Mouse (Mus musculus) MEL (cell line): ENCODE measurements at regions not wholly inside any gene's neighbourhood (a gene's known extent, or its start where the extent isn't known, plus 50 kb on each side); places are given as distances from the start of the nearest gene placed in this dataset.

Experiments
- DNase-seq: peaks from one replicate; pipeline ENCODE4 v3.0.0; 2011; ENCODE audit warnings: low read depth, low spot score
- H3K27ac ChIP-seq: 2 replicates; pipeline ENCODE4 v1.5.1; 2012; ENCODE audit warnings: low read depth, mild to moderate bottlenecking, control low read depth, low read length, moderate library complexity; ENCODE audit not compliant: control insufficient read depth
- H3K27me3 ChIP-seq, 2 experiments: fragments of 150-350 bp in 1 of 2; sonication (generic) in 1 of 2; 2 replicates each; pipeline ENCODE4 v1.6.1; 2012; ENCODE audit warnings: low read length in 2 of 2, mild to moderate bottlenecking in 2 of 2, improper control_type of control experiment in 1 of 2, moderate library complexity in 1 of 2; ENCODE audit not compliant: insufficient read depth in 2 of 2, control insufficient read depth in 1 of 2
- H3K36me3 ChIP-seq, 2 experiments: 2 replicates each; pipeline ENCODE4 v1.6.1; 2012 to 2014; ENCODE audit warnings: low read length in 2 of 2, improper control_type of control experiment in 1 of 2, inconsistent platforms in 1 of 2, mild to moderate bottlenecking in 1 of 2; ENCODE audit not compliant: insufficient read depth in 2 of 2, control insufficient read depth in 1 of 2
- H3K4me1 ChIP-seq, 2 experiments: fragments of 150-350 bp in 1 of 2; sonication (generic) in 1 of 2; 2 replicates each; pipeline ENCODE4 v1.6.1; 2012; ENCODE audit warnings: low read length in 2 of 2, improper control_type of control experiment in 1 of 2, mild to moderate bottlenecking in 1 of 2; ENCODE audit not compliant: insufficient read depth in 2 of 2, control insufficient read depth in 1 of 2
- H3K4me3 ChIP-seq, 2 experiments: fragments of 150-350 bp in 1 of 2; sonication (generic) in 1 of 2; 2 replicates each; pipeline ENCODE4 v1.5.1; 2012; ENCODE audit warnings: low read depth in 2 of 2, low read length in 2 of 2, mild to moderate bottlenecking in 2 of 2, moderate library complexity in 2 of 2, control low read depth in 1 of 2, improper control_type of control experiment in 1 of 2; ENCODE audit not compliant: control insufficient read depth in 1 of 2, insufficient read depth in 1 of 2
- H3K79me2 ChIP-seq: 2 replicates; pipeline ENCODE4 v1.6.1; 2012; ENCODE audit warnings: mild to moderate bottlenecking, low read length, moderate library complexity; ENCODE audit not compliant: control insufficient read depth, poor library complexity, insufficient read depth
- H3K9ac ChIP-seq: 2 replicates; pipeline ENCODE4 v1.6.1; 2012; ENCODE audit warnings: low read depth, mild to moderate bottlenecking, control low read depth, low read length, moderate library complexity; ENCODE audit not compliant: control insufficient read depth, poor library complexity, severe bottlenecking
- H3K9me3 ChIP-seq: fragments of 150-350 bp; sonication (generic); replicated peaks from 2 replicates; pipeline ENCODE4 v1.6.1; 2012; ENCODE audit warnings: mild to moderate bottlenecking, low read length, improper control_type of control experiment, moderate library complexity; ENCODE audit not compliant: insufficient read depth
- CHD2 ChIP-seq: IDR thresholded peaks from 2 replicates; pipeline ENCODE4 v1.6.1; 2011; ENCODE audit warnings: low read length, improper control_type of control experiment
- EP300 ChIP-seq, 2 experiments: IDR thresholded peaks; 2 replicates each; pipeline ENCODE4 v1.6.1; 2011; ENCODE audit warnings: improper control_type of control experiment in 2 of 2, low read length in 2 of 2, low read depth in 1 of 2, mild to moderate bottlenecking in 1 of 2
- ETS1 ChIP-seq: IDR thresholded peaks from 2 replicates; pipeline ENCODE4 v1.6.1; 2012; ENCODE audit warnings: low read depth, mild to moderate bottlenecking, inconsistent platforms, low read length, improper control_type of control experiment, moderate library complexity
- GABPA ChIP-seq: IDR thresholded peaks from 2 replicates; pipeline ENCODE4 v1.6.1; 2012; ENCODE audit warnings: low read depth, mild to moderate bottlenecking, inconsistent platforms, low read length, improper control_type of control experiment, moderate library complexity
- JUND ChIP-seq: IDR thresholded peaks from 2 replicates; pipeline ENCODE4 v1.6.1; 2011; ENCODE audit warnings: low read depth, mild to moderate bottlenecking, improper control_type of control experiment, low read length
- KAT2A ChIP-seq: conservative IDR thresholded peaks from 2 replicates; pipeline ENCODE4 v1.6.1; 2012; ENCODE audit warnings: low read depth, low read length, improper control_type of control experiment, inconsistent platforms
- MAFK ChIP-seq: IDR thresholded peaks from 2 replicates; pipeline ENCODE4 v1.6.1; 2011; ENCODE audit warnings: low read depth, mild to moderate bottlenecking, low read length, improper control_type of control experiment, borderline replicate concordance
- MAX ChIP-seq: IDR thresholded peaks from 2 replicates; pipeline ENCODE4 v1.6.1; 2011; ENCODE audit warnings: low read length, improper control_type of control experiment
- NELFE ChIP-seq: IDR thresholded peaks from 2 replicates; pipeline ENCODE4 v1.6.1; 2011; ENCODE audit warnings: low read depth, low read length, improper control_type of control experiment
- NRF1 ChIP-seq: IDR thresholded peaks from 2 replicates; pipeline ENCODE4 v1.6.1; 2014; ENCODE audit warnings: low read depth, mild to moderate bottlenecking, inconsistent platforms, low read length, improper control_type of control experiment, moderate library complexity; ENCODE audit not compliant: poor library complexity, insufficient read depth, severe bottlenecking
- POLR2AphosphoS2 ChIP-seq: IDR thresholded peaks from 2 replicates; pipeline ENCODE4 v1.6.1; 2011; ENCODE audit warnings: low read length, improper control_type of control experiment
- POLR2AphosphoS5 ChIP-seq: IDR thresholded peaks from 2 replicates; pipeline ENCODE4 v1.6.1; 2012; ENCODE audit warnings: low read depth, borderline replicate concordance, mild to moderate bottlenecking, inconsistent platforms, low read length, moderate library complexity, mixed read lengths
- RAD21 ChIP-seq: IDR thresholded peaks from 2 replicates; pipeline ENCODE4 v1.6.1; 2011; ENCODE audit warnings: mild to moderate bottlenecking, low read depth, low read length, improper control_type of control experiment
- SIN3A ChIP-seq: IDR thresholded peaks from 2 replicates; pipeline ENCODE4 v1.6.1; 2012; ENCODE audit warnings: low read length, improper control_type of control experiment, inconsistent platforms
- SMC3 ChIP-seq: IDR thresholded peaks from 2 replicates; pipeline ENCODE4 v1.6.1; 2011; ENCODE audit warnings: low read depth, low read length, improper control_type of control experiment
- TAL1 ChIP-seq: IDR thresholded peaks from 2 replicates; pipeline ENCODE4 v1.6.1; 2012; ENCODE audit warnings: mild to moderate bottlenecking, inconsistent platforms, low read length, moderate library complexity, mixed read lengths
- TBP ChIP-seq: IDR thresholded peaks from 2 replicates; pipeline ENCODE4 v1.8.0; 2011; ENCODE audit warnings: low read depth, low read length, improper control_type of control experiment
- UBTF ChIP-seq: IDR thresholded peaks from 2 replicates; pipeline ENCODE4 v1.6.1; 2012; ENCODE audit warnings: low read depth, mild to moderate bottlenecking, inconsistent platforms, low read length, improper control_type of control experiment, moderate library complexity, borderline replicate concordance; ENCODE audit not compliant: insufficient read depth
- USF1 ChIP-seq: IDR thresholded peaks from 2 replicates; pipeline ENCODE4 v1.6.1; 2014; ENCODE audit warnings: low read depth, mild to moderate bottlenecking, inconsistent platforms, low read length, improper control_type of control experiment, moderate library complexity
- ZMIZ1 ChIP-seq: IDR thresholded peaks from 2 replicates; pipeline ENCODE4 v1.6.1; 2012; ENCODE audit warnings: low read depth, mild to moderate bottlenecking, inconsistent platforms, low read length, improper control_type of control experiment, moderate library complexity
- ZNF384 ChIP-seq: IDR thresholded peaks from 2 replicates; pipeline ENCODE4 v1.6.1; 2012; ENCODE audit warnings: low read depth, mild to moderate bottlenecking, inconsistent platforms, low read length, improper control_type of control experiment

DNA sequence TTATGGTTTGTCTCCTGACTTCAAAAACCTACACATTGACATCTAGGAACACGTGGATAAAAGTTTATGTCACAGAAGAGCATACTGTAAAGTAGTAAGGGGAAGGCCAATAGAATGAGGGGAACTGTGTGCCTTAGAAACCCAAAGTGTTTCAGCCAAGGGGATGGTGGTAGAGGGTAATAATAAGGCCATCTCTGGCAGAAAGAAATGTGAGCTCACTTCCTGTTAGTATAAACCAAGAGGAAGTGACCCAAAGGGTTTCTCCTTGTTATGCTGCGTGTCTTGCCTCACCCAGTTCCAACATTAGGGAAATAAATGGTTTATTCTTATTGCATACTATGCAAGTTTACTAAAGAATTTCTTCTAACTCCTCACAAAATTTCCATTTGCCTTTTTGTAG is 2982.4 kb upstream of the Lrrc6 start:
- TF ChIP-seq UBTF (no peak), TBP (no peak), POLR2AphosphoS5 (no peak), CHD2 (no peak), RAD21 (no peak), ETS1 (no peak), GABPA (no peak), USF1 (no peak), NELFE (no peak), SMC3 (no peak), SIN3A (no peak), MAFK (no peak), KAT2A (no peak), TAL1 (no peak), ZNF384 (no peak), POLR2AphosphoS2 (no peak), ZMIZ1 (no peak), EP300 (IDR thresholded peaks at IDR 0.05; ENCODE audit: low read depth in 1 of 2, low read length in 2 of 2) (no peak)
- no peak for DNase-seq
- H3K27ac ChIP-seq: no peak overlapping the region

DNA sequence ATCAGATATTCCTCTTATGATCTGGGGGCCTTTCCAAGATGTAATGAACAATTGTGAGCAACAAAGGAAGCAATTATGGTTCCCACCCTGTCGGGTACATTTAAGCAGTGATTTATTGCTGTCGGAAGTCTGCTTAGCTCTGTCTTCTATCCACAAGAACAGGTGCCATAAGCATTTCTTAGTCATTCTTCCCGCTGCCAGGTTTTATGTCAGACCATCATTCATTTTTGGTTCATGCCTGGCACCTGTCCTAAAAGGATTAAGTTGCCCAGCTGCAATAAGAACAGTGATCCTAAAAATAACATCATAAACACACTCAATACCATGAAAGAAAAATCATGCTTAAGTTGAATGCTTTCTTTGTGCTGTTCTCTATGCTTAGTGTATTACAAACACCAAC is 2980.4 kb upstream of the Lrrc6 start:
- H3K4me1 ChIP-seq: no peaks in the 10 kb centered on the region
- H3K4me3 ChIP-seq: no peak overlapping the region
- H3K9me3 ChIP-seq: no peaks in the 10 kb centered on the region
- H3K9ac ChIP-seq: no peak overlapping the region
- H3K36me3 ChIP-seq: no peaks in the 10 kb centered on the region
- TF ChIP-seq MAX: no peak
- no peak for TF ChIP-seq JUND
- no peak for TF ChIP-seq RAD21
- TF ChIP-seq GABPA: no peak
- no peak for TF ChIP-seq NRF1
- H3K79me2 ChIP-seq: no peaks in the 10 kb centered on the region
- no peaks in the 10 kb centered on the region for H3K27me3 ChIP-seq
- H3K27ac ChIP-seq: no peak overlapping the region
- no peak for DNase-seq

More for the DNA sequence above, 2982.4 kb upstream of the Lrrc6 start:
- Histone ChIP-seq H3K36me3 (no peaks in the 10 kb centered on the region), H3K27me3 (no peaks in the 10 kb centered on the region), H3K4me1 (no peaks in the 10 kb centered on the region), H3K9ac (no peak overlapping the region), H3K9me3 (no peaks in the 10 kb centered on the region), H3K79me2 (no peaks in the 10 kb centered on the region), H3K4me3 (no peak overlapping the region)
